Mouse (Mus musculus) gastrocnemius, adult 2 months (tissue): ENCODE results near the gene Fen1. TPM values are rescaled to one million over a fixed set of nuclear protein-coding genes. Genes with fewer than 3 reads are reported as not detected.
A peak's percentile ranks its signal among the peaks of the same experiment; 100 is the strongest.

Experiments
- DNase-seq: peaks from one replicate; pipeline ENCODE4 v3.0.0; 2022
- H3K27ac ChIP-seq: fragments of 200-600 bp; 2 replicates; pipeline ENCODE4 v1.8.1; 2022; ENCODE audit warnings: mild to moderate bottlenecking
- H3K4me3 ChIP-seq: fragments of 200-600 bp; 2 replicates; pipeline ENCODE4 v1.8.1; 2022; ENCODE audit warnings: mild to moderate bottlenecking, moderate library complexity
- CTCF ChIP-seq: fragments of 200-600 bp; IDR thresholded peaks from 2 replicates; pipeline ENCODE4 v1.8.1; 2022; ENCODE audit warnings: antibody characterized with exemption, mild to moderate bottlenecking, moderate library complexity
- intact Hi-C: fragments of 180-260 bp; cut with DNase I; formaldehyde crosslinking; loops from one replicate; pipeline ENCODE4 v1.15.1; 2025
- total RNA-seq, 2 experiments: library from RNA; stranded (reverse); gene quantifications; 2 replicates each; pipeline ENCODE4 v1.2.3; 2021

Gene Fen1
- total RNA-seq, 2 experiments from 2014 or later, result 4.0 to 4.3 TPM

DNA sequence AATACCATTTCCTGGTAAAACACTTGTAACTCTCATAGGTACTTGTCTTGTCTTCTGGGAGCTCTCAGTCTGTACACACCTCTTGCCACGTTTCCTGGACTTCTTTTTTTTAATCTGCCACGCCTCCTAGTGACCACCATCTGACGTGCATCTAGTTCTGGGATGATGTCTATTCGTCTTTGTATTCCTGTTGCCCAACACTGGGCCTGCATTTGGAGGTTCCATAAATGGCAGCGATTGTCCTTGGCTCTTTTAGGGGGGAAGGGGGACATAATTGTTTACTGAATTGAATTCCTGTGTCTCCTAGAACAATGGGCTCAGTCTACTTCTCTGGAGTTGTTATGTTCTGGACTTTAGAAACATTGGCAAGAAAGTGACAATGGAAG lies 640 bp upstream of the Fen1 start:
- DNase-seq, result no peak
- intact Hi-C loops, result loop anchor here (5.0 kb wide), 1 partner anchor 287 kb away; no protein-coding TSS in a partner anchor
- peak overlapping the region; percentile 85 for H3K4me3 ChIP-seq
- H3K27ac ChIP-seq, result peak overlapping the region; percentile 97
- TF ChIP-seq CTCF, result peak; percentile 46

DNA sequence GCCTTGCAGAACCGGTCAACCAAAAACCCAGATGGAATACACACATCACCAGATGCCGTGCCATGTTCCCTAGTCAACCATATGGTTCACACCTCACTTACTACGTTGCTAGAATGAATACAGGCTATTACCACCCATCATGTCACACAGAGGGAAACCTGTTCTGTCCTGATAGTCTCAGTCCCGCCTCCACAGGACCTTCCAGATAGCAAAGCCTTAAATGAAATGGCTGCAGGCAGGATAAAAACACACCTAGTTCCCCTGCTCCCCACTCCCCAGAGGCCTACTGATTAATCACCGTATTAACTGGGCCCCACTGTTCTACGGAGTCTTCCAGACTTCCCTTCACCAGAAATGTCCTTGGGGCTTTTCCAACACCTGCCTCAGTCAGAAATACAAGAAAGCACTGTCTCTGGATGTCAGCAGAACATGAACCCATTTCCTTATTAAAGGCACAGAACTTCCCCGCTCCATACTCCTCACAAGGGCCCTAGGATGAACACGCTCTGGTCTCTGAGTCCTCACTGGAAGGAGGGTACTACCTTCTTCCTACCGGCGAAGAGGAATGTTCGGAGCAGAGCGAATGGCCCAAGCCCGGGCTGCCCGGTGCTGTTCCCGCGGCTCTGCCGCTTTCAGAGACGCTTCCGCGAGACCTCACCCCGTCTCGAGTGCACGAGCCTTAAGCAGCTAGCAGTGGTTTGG lies 672 bp downstream of the Fen1 start:
- intact Hi-C loops, result no loop called here
- H3K4me3 ChIP-seq, result peak overlapping the region; percentile 85
- H3K27ac ChIP-seq, result peak overlapping the region; percentile 97
- TF ChIP-seq CTCF, result no peak
- DNase-seq, result no peak

DNA sequence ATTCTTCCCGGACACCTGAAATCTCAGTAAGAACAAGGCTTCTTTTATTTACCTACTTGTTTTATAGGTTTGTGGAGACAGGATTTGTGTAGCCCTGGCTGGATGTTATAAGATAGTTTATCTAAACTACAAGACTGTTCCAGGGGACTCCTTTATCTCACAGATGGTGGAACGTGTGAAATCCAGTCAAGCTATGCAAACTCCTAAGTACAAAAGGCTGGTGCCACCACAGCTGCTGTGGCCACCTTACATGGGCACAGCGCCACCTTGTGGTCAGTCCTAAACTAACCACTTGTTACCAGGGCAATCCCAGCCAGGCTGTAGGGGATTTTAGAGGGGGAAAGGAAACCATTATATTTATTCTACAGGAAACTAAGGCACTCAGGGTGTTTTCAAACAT lies 5.2 kb downstream of the Fen1 start:
- DNase-seq, result peak; percentile 86
- TF ChIP-seq CTCF, result peak; percentile 92
- intact Hi-C loops, result loop anchor here (2.0 kb wide), 1 partner anchor 198 kb away; the partner anchor contains the start of genes Best1 and Rab3il1
- no peak overlapping the region for H3K27ac ChIP-seq
- H3K4me3 ChIP-seq, result no peak overlapping the region

DNA sequence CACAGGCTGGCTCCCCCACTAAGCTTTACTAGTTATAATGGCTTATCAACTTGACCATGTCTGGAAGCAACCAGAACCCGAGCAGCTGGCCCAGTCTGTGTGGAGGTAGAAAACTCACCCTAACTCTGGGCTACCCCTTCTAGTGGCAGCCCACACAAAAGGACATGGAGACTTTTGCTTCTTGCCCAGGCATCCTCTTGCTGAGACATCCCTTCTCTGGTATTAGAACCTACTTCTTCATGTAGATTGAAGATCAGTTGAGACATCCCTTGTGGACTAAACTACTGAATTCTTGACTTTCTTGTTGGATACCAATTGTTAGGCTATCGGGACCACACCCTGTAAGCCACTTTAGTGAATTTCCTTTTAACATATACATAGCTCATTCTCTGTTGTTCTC lies 5.7 kb downstream of the Fen1 start:
- Histone ChIP-seq H3K4me3 (no peak overlapping the region), H3K27ac (no peak overlapping the region)
- intact Hi-C loops, result loop anchor here (2.0 kb wide), 1 partner anchor 197 kb away; the partner anchor contains the start of genes Best1 and Rab3il1
- DNase-seq, result no peak
- no peak for TF ChIP-seq CTCF

DNA sequence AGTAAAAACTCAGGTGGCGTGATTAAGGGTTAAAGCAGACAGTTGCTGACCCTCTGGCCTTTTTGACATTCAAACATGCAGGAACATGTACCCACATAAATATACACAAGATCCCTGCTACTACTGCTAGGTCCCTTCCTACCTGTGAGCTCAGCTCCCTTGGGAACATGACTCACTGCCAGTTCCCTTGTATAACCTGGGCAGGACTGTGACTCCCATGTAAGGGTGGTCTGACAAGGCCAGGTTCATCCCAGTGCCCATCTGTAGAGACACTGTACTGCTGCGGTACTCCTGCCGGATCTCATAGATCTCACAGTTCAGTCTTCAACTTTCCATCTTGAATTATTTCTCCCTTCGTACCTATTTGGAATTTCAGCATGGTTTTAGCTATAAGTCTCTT lies 6.8 kb downstream of the Fen1 start:
- no peak for TF ChIP-seq CTCF
- Histone ChIP-seq H3K27ac (no peak overlapping the region), H3K4me3 (no peak overlapping the region)
- DNase-seq, result no peak
- intact Hi-C loops, result no loop called here

DNA sequence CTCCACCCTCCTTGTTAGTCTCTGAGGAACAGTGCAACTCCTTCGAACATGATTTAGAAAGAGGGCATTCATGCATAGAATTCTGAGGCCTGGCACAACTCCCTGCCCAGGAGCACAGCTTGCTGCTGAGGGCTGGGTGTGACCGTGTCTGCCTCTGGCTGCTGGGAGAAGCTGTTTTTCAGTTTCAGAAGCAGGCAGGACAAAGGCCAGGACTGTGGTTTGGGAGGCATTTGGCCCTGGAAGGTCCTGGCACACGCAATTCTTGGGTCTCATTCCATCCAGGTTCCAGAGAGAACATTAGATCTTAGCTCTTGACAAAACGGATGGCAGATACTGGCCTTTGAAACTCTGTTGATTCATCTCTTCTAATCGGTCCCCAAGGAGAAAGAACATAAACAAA lies 8.7 kb downstream of the Fen1 start:
- peak; percentile 40 for DNase-seq
- Histone ChIP-seq H3K4me3 (no peak overlapping the region), H3K27ac (peak overlapping the region; percentile 17; the same call in 1 of the 2 replicates)
- no peak for TF ChIP-seq CTCF
- intact Hi-C loops, result no loop called here

DNA sequence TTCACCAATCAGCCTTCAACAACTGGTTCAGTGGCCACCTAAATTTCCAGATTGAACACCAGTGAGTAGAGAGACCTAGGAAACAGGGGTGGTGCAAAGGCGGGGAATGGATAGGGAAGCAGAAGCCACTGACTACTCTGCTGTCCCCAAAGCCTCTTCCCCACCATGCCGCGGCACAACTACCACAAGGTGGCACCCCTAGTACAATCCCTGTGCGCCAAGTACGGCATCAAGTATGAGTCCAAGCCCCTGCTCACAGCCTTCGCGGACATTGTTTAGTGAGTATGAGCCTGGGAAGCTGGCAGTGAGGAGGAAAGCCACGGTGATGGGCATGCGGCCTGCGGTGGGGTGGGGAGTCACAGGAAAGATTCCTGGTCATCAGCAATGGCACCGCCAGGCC lies 9.6 kb downstream of the Fen1 start:
- no peak overlapping the region for H3K4me3 ChIP-seq
- intact Hi-C loops, result no loop called here
- no peak overlapping the region for H3K27ac ChIP-seq
- TF ChIP-seq CTCF, result no peak
- DNase-seq, result peak; percentile 14

DNA sequence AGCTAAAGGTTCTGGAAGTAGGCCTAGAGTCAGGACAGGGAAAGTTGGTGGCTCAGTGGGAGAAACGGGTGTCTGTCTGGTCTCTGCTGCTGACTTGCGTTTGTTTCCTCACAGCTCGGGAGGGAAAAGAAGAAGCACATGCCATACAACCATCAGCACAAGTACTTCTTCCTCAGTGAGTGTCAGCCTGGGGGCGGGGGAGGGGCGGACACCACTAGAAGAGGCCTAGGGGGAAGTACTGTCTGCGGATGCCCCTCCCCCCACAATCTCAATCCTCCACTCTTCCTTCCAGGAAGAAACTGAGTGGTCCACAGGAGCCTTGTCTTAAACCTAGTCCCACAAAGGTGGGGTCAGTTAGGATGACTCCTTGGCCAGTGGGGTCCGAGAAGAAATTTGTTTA lies 12.6 kb downstream of the Fen1 start:
- no peak for TF ChIP-seq CTCF
- no peak overlapping the region for H3K27ac ChIP-seq
- H3K4me3 ChIP-seq, result no peak overlapping the region
- intact Hi-C loops, result no loop called here
- DNase-seq, result no peak

DNA sequence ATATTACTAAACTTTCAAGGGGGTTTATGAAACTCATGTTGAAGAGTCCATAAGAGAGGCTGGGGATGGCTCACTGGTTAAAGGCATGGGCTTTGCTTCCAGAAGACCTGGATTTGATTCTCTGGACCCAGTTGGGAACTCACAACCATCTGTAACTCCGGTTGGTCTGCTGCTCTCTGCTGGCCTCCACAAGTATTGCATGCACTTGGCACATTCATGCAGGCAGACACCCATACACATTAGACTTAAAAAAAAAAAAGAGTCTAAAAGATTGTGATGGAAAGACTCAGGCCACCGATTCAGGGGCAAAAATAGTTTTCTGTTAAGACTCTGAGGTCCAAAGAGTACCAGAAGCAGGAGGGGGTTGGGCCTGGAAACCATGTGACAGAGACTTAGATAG lies 13.2 kb downstream of the Fen1 start:
- DNase-seq, result peak; percentile 70
- Histone ChIP-seq H3K27ac (no peak overlapping the region), H3K4me3 (no peak overlapping the region)
- TF ChIP-seq CTCF, result peak; percentile 77
- intact Hi-C loops, result no loop called here

DNA sequence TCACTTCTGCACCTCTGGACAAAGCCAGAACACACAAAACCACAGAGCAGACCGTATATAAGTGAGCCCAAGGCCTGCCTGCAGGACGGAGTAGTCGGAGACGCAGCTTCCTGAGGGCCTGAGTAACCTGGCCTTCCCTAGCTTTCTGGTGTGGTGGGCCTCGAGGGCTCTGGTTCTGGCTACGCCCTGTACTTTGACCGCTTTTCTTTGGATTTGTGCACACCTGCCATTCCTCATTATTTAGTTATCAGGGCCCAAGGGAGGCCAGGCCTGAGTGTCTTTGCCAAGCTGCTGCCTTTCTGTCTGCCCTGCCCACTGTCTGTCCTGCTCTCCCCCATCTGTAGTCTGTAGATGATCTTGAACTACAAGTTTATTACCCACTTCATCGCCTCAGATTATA lies 14.0 kb downstream of the Fen1 start:
- TF ChIP-seq CTCF, result no peak
- no peak for DNase-seq
- Histone ChIP-seq H3K4me3 (no peak overlapping the region), H3K27ac (no peak overlapping the region)
- intact Hi-C loops, result loop anchor here (10.0 kb wide), 1 partner anchor 85 kb away; the partner anchor contains the start of gene Fads2

DNA sequence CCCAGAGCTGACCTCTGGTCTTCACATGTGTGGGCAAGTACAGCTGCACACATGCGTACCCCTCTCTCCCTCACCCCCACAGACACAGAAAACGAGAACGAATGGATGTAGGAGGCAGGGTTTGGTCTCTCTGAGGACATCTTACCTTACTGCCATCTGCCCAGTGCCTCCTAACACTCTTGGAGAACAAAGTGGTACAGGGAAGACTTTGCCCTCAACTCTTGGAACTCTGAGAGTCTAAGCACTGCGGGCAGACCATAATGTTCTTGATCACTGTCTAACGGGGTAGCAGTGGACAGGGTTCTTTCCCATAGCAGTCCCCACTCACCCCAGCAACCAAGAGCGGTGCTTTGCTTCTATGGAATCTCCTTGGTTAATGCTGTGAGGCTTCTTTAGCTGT lies 14.9 kb downstream of the Fen1 start:
- H3K4me3 ChIP-seq, result no peak overlapping the region
- no peak for DNase-seq

DNA sequence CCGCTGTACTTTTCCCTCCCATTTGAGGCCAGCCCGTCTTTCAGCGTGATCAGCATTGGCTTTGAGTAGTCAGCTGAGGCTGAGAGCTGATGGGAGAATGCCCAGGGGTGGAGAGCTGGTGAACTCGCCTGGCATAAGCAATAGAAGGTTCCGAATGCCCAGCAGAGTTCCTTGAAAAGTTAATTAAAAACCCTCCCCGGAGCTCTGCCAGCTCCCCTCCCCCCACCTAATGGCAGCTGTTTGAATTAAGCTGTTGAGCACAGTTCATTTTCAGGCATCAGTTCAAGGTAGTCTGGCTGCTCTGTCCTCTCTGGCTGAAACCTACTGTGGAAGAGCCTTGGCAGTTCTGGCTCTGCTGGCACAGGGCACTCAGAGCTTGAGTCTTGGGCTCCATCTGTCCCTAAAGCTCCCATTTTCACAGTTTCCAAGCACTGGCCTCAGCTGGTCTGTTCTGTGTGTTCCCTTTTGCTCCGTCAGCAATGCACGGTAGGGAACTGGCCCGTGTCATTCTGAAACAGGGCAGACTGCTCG lies 15.6 kb downstream of the Fen1 start:
- peak; percentile 58 for DNase-seq
- no peak for TF ChIP-seq CTCF
- Histone ChIP-seq H3K27ac (no peak overlapping the region), H3K4me3 (peak overlapping the region; percentile 15)
- intact Hi-C loops, result loop anchor here (10.0 kb wide), 1 partner anchor 84 kb away; the partner anchor contains the start of gene Fads2

More for the DNA sequence above, 14.9 kb downstream of the Fen1 start:
- no peak for TF ChIP-seq CTCF
- intact Hi-C loops, result loop anchor here (10.0 kb wide), 1 partner anchor 84 kb away; the partner anchor contains the start of gene Fads2
- no peak overlapping the region for H3K27ac ChIP-seq

DNA sequence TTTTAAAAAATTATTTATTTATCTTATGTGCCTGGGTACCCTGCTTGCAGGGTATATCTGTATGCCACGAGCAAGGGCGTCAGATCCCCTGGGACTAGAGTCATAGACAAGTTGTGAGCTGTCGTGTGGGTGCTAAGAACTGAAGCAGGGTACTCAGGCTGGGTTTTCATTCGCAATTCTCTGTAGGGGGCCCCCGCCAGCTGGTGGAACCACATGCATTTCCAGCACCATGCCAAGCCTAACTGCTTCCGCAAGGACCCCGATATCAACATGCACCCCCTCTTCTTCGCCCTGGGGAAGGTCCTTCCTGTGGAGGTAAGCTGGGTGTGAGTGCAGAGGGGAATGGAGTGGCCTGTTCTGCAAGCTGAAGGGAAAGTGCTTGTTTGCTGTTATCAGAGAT lies 17.4 kb downstream of the Fen1 start:
- DNase-seq, result no peak
- TF ChIP-seq CTCF, result no peak
- no peak overlapping the region for H3K27ac ChIP-seq
- intact Hi-C loops, result loop anchor here (10.0 kb wide), 1 partner anchor 82 kb away; the partner anchor contains the start of gene Fads2
- H3K4me3 ChIP-seq, result no peak overlapping the region

DNA sequence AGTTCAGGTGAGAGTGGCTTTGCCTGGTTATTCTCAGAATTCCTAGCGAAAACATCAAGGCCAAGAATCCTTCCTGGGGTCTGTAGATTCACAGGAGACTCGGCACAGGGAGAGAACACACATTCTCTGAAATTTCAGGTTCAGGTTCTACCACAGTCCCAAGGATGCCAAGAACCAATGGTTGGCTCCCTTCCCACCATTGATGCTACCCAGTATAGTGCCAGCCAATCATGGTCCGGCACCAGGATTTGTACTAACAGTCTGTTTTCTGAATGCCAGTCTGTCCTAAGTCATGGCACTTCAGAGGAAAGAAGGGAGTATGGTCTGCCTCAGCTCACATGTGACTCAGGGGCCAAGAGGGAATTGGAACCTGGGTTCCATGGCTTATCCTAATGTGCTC lies 18.1 kb downstream of the Fen1 start:
- intact Hi-C loops, result loop anchor here (10.0 kb wide), 1 partner anchor 81 kb away; the partner anchor contains the start of gene Fads2
- DNase-seq, result no peak
- no peak overlapping the region for H3K27ac ChIP-seq
- TF ChIP-seq CTCF, result no peak
- H3K4me3 ChIP-seq, result no peak overlapping the region
